Mouse (Mus musculus) limb, embryonic 14.5 days (tissue): ENCODE data around the gene Hist1h2bm. TPM values are rescaled to one million over a fixed set of nuclear protein-coding genes. Genes with fewer than 3 reads are reported as not detected.
A peak's percentile ranks its signal among the peaks of the same experiment; 100 is the strongest.
"Not testable (repeated sequence)": the region's sequence is repeated elsewhere in the genome, so short reads cannot be mapped to it uniquely, and the experiment has no call there.

Experiments used
- ATAC-seq: fragments of 200-750 bp; cut with Nextera tagmentation; 2 replicates; pipeline ENCODE4 v1.8.0; 2017; ENCODE audit warnings: low read depth, moderate number of reproducible peaks, moderate TSS enrichment; ENCODE audit not compliant: low FRiP score
- DNase-seq: peaks from one replicate; pipeline ENCODE4 v3.0.0-alpha.2; 2015; ENCODE audit warnings: low spot score
- H3K27ac ChIP-seq: fragments of 300-500 bp; sonication (generic); replicated peaks from 2 replicates; pipeline ENCODE4 v1.5.1; 2014; ENCODE audit warnings: low read depth, mild to moderate bottlenecking, low read length, moderate library complexity, mixed read lengths
- H3K27me3 ChIP-seq: fragments of 300-500 bp; sonication (generic); 2 replicates; pipeline ENCODE4 v1.6.1; 2014; ENCODE audit warnings: low read length, mixed read lengths; ENCODE audit not compliant: control insufficient read depth, insufficient read depth
- H3K36me3 ChIP-seq: fragments of 300-500 bp; sonication (generic); 2 replicates; pipeline ENCODE4 v1.6.1; 2014; ENCODE audit warnings: mild to moderate bottlenecking, low read length, moderate library complexity, mixed read lengths; ENCODE audit not compliant: control insufficient read depth, insufficient read depth
- H3K4me1 ChIP-seq: fragments of 300-500 bp; sonication (generic); 2 replicates; pipeline ENCODE4 v1.6.1; 2014; ENCODE audit warnings: antibody characterized with exemption, low read length, mixed read lengths; ENCODE audit not compliant: control insufficient read depth, insufficient read depth
- H3K4me2 ChIP-seq: fragments of 300-500 bp; sonication (generic); replicated peaks from 2 replicates; pipeline ENCODE4 v1.6.1; 2014; ENCODE audit warnings: low read depth, mild to moderate bottlenecking, low read length, moderate library complexity; ENCODE audit not compliant: severe bottlenecking
- H3K4me3 ChIP-seq: fragments of 300-500 bp; sonication (generic); replicated peaks from 2 replicates; pipeline ENCODE4 v1.5.1; 2014; ENCODE audit warnings: low read length
- H3K9ac ChIP-seq: fragments of 300-500 bp; sonication (generic); 2 replicates; pipeline ENCODE4 v1.6.1; 2014; ENCODE audit warnings: mild to moderate bottlenecking, low read depth, low read length, moderate library complexity; ENCODE audit not compliant: severe bottlenecking
- H3K9me3 ChIP-seq: fragments of 300-500 bp; sonication (generic); 2 replicates; pipeline ENCODE4 v1.6.1; 2016; ENCODE audit warnings: low read length; ENCODE audit not compliant: control insufficient read depth
- POLR2A ChIP-seq: fragments of 200-500 bp; IDR thresholded peaks from 2 replicates; pipeline ENCODE4 v1.8.0; 2012; ENCODE audit warnings: inconsistent platforms, mild to moderate bottlenecking, moderate library complexity, borderline replicate concordance; ENCODE audit not compliant: insufficient read depth, insufficient read length; ENCODE audit errors: extremely low read depth
- WGBS: fragments of 180-500 bp; shearing (Covaris S2); extraction: QIAGEN DNeasy Blood & Tissue Kit; methylation state at CpG from one replicate; pipeline ENCODE4 v1.1.7; 2014; 5-methylcytosine and 5-hydroxymethylcytosine counted together
- polyA plus RNA-seq, 2 experiments: library from polyadenylated mRNA; depleted of rRNA in 1 of 2; stranded (reverse) in 1 of 2; unstranded in 1 of 2; fragments of >200 nt; fragmentation: Nextera tagmentation in 1 of 2; extraction: Ambion mirVana in 1 of 2; gene quantifications; 2 replicates each; pipeline versions ENCODE4 v1.2.1 to v1.2.3; 2012 to 2014

Gene Hist1h2bm
- polyA plus RNA-seq (2012; rRNA removed) (15.1 and 19.3 TPM in 2 replicates), polyA plus RNA-seq (2014; fragmentation: Nextera tagmentation; extraction: Ambion mirVana) (4.8 and 6.3 TPM in 2 replicates)

DNA sequence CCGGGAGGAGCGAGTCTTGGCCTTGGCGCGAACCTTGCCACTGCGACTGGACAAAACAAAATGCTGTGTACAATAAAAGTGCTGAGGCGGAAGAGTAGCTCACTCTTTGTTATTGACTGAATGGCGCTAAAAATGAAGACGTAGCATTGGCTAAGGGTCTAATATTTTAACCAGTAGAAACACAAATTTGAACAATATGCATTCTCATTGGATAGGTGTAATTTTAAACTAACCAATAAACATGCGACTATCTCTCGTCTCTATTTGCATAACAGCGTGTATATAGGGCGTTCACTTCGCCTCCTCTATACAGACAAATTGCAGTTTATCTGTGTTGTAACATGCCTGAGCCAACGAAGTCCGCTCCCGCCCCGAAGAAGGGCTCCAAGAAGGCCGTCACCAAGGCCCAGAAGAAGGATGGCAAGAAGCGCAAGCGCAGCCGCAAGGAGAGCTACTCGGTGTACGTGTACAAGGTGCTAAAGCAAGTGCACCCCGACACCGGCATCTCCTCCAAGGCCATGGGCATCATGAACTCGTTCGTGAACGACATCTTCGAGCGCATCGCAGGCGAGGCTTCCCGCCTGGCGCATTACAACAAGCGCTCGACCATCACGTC is at the start of gene Hist1h2bm:
Gene Hist1h2bm (plus strand): TSS at position 288 of the 616 bp plus-strand sequence.
- H3K27ac ChIP-seq: peak within 1 kb of the TSS; percentile 83
- not testable (repeated sequence) for H3K27me3 ChIP-seq, H3K36me3 ChIP-seq, H3K9me3 ChIP-seq
- peak; percentile 86; the same call in 1 of the 2 replicates for TF ChIP-seq POLR2A
- H3K4me1 ChIP-seq: peaks cover 20% of the 10 kb centered on the region
- under 1% methylated on average over 30 of the region's 37 CpGs for WGBS
- peak; percentile 97 for DNase-seq
- peak within 1 kb of the TSS; percentile 40 for H3K4me3 ChIP-seq
- peak within 1 kb of the TSS; percentile 54 for H3K4me2 ChIP-seq
- H3K9ac ChIP-seq: peak within 1 kb of the TSS; percentile 51
- ATAC-seq: peak; percentile 93

DNA sequence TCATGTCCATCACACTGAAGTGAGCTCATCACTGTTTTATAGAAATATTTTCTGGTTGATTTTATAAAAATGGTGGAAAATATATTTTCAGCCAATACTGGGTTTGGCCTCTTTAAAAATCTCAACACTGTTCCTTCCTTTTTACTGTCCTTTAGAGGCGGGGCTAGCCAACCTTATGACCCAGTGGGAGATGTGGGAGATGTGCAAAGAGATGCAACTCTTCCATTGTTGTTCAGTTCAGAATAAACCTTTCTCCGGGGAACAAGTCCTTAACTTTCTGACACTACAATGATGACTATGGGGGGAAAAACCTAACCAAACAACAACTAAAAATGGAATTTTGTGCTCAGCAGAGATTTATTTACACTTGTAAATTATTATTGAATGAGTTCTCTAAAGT is 44.5 kb upstream of the Hist1h2bm start, which contains the start of gene Olfr1360:
Gene Olfr1360 (minus strand): TSS at position 101 of the 400 bp plus-strand sequence.
- DNase-seq (no peak), ATAC-seq (no peak)
- H3K9me3 ChIP-seq: no peaks in the 10 kb centered on the region
- TF ChIP-seq POLR2A: no peak
- no peak within 1 kb of the TSS for H3K4me2 ChIP-seq
- H3K27me3 ChIP-seq: no peaks in the 10 kb centered on the region
- H3K27ac ChIP-seq: no peak within 1 kb of the TSS
- H3K4me1 ChIP-seq: no peaks in the 10 kb centered on the region
- H3K36me3 ChIP-seq: no peaks in the 10 kb centered on the region
- H3K9ac ChIP-seq: no peak within 1 kb of the TSS
- 87% methylated on average over 2 of the region's 2 CpGs for WGBS
- no peak within 1 kb of the TSS for H3K4me3 ChIP-seq

DNA sequence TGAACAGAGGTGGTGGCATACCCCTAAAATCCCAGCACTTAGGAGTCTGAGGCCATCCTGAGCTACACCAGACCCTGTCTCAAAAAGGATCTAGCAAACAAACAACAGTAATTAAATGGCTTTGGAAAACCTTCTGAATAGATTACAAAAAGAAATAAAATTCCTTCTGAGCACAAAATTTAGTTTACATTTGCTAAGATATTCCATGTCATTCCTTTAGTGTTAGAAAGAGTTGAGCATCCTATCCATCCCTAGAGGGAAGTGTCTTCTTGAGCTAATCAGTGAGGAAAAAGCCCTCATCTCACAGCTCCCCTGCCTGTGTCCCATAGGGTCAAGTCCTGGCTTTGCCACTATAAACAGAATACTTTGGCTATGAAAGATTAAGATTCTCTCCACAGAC is 24.0 kb upstream of the Hist1h2bm start, which contains the start of gene Olfr1359:
Gene Olfr1359 (plus strand): TSS at position 301 of the 400 bp plus-strand sequence.
- no peak within 1 kb of the TSS for H3K27ac ChIP-seq
- H3K27me3 ChIP-seq: no peaks in the 10 kb centered on the region
- H3K4me3 ChIP-seq: no peak within 1 kb of the TSS
- no peak for TF ChIP-seq POLR2A
- no peaks in the 10 kb centered on the region for H3K36me3 ChIP-seq
- H3K9me3 ChIP-seq: no peaks in the 10 kb centered on the region
- ATAC-seq (no peak), DNase-seq (no peak)
- no peak within 1 kb of the TSS for H3K9ac ChIP-seq
- H3K4me1 ChIP-seq: no peaks in the 10 kb centered on the region
- no peak within 1 kb of the TSS for H3K4me2 ChIP-seq

DNA sequence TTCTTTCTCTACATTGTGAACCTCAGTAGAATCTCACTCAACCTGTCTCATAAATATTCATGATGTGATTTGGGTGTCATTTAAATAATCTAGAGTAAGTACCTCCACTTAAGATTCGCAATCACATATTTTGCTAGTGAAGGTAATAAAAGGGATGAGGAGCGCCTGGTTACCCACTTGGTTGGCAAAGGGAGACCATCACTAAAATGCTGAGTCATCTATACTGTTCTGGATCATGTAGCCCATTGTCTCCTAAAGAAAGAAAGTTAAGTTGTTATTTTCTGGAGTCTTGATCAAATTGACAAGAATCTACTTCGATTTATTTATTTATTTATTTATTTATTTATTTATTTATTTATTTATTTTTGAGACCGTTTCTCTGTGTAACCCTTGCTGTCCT is 15.2 kb upstream of the Hist1h2bm start:
- Histone ChIP-seq H3K36me3 (no peaks in the 10 kb centered on the region), H3K4me3 (no peak overlapping the region), H3K9me3 (no peaks in the 10 kb centered on the region), H3K4me1 (no peaks in the 10 kb centered on the region), H3K27me3 (no peaks in the 10 kb centered on the region), H3K4me2 (no peak overlapping the region), H3K9ac (no peak overlapping the region), H3K27ac (no peak overlapping the region)
- TF ChIP-seq POLR2A: no peak
- ATAC-seq: no peak
- WGBS: 69% methylated on average over 4 of the region's 4 CpGs
- no peak for DNase-seq

DNA sequence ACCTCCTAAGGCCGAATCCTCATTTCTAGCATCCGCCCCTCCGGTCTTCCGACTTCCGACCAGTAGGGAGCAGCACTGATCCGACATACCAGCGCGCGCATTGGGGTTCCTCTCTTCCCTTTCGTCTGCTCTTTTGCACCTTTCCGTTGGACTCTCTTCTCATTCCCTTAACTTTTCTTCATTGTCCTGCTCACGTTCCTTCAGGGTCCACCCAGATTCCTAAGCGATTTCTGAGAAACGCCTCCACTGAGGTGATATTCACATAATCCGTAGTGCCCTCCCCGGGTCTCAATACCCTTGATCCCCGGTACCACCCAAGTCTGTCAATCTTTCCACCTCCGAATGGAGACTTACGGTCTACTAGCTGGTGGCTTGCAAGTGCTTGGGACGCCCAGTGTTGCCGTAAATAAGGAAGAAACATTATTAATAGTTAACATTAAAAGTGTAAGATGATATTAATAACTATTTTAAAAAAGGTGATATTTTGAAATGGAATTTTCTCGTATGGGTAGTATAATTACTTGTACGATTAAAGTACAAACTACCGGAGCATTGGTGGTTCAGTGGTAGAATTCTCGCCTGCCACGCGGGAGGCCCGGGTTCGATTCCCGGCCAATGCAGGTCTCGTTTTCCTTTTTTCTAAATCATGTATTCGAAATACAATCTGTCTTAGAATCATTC is 11.7 kb upstream of the Hist1h2bm start:
- Histone ChIP-seq H3K4me3 (peak overlapping the region; percentile 68), H3K9me3 (no peaks in the 10 kb centered on the region), H3K27ac (peak overlapping the region; percentile 90), H3K36me3 (no peaks in the 10 kb centered on the region), H3K4me1 (peaks cover 3% of the 10 kb centered on the region), H3K9ac (peak overlapping the region; percentile 66), H3K4me2 (peak overlapping the region; percentile 48), H3K27me3 (no peaks in the 10 kb centered on the region)
- DNase-seq: peak; percentile 93
- under 1% methylated on average over 32 of the region's 32 CpGs for WGBS
- peak; percentile 83 for ATAC-seq
- TF ChIP-seq POLR2A: no peak
